8 mouse cellular contexts compared by ENCODE assay signal in genomic region chr9:99630071-99630470, GRCm38 (mm10). TPM values are rescaled to one million over a fixed set of nuclear protein-coding genes. Genes with fewer than 3 reads are reported as not detected.
DNase-seq lines count a peak whose midpoint lies in the region; ATAC-seq and TF ChIP-seq lines count a peak whose summit lies in the region.

No protein-coding gene starts in this region.

- peak overlapping the region; percentile 92 for H3K27ac ChIP-seq in lung, embryonic 14.5 days (ENCODE audit: low read depth)
- H3K27ac ChIP-seq in heart, embryonic 16.5 days (ENCODE audit: low read length) = peak overlapping the region; percentile 84
- peak overlapping the region; percentile 94 for H3K27ac ChIP-seq in limb, embryonic 10.5 days
- H3K27ac ChIP-seq in neural tube, embryonic 14.5 days (ENCODE audit: low read depth, low read length) = peak overlapping the region; percentile 52

- peaks cover 13% of the 10 kb centered on the region for H3K36me3 ChIP-seq in lung, embryonic 14.5 days (ENCODE audit: insufficient read depth)
- no peaks in the 10 kb centered on the region for H3K36me3 ChIP-seq in heart, embryonic 16.5 days (ENCODE audit: control insufficient read depth, insufficient read depth)
- H3K36me3 ChIP-seq in limb, embryonic 10.5 days = peaks cover 37% of the 10 kb centered on the region
- H3K36me3 ChIP-seq in neural tube, embryonic 14.5 days (ENCODE audit: control insufficient read depth, insufficient read depth, low read length) = no peaks in the 10 kb centered on the region

- H3K9ac ChIP-seq in lung, embryonic 14.5 days = peak overlapping the region; percentile 69
- H3K9ac ChIP-seq in heart, embryonic 16.5 days (ENCODE audit: low read length) = peak overlapping the region; percentile 79
- peak overlapping the region; percentile 51 for H3K9ac ChIP-seq in neural tube, embryonic 14.5 days (replicated peaks; ENCODE audit: low read depth, low read length)

- ATAC-seq in lung, embryonic 14.5 days (ENCODE audit: insufficient read depth) = peak; percentile 44
- 0 out of 2 replicates have a peak, but pooled peaks have one; percentile 15 for ATAC-seq in heart, embryonic 16.5 days (replicated peaks; ENCODE audit: extremely low read depth, insufficient read depth, low FRiP score)
- peak; percentile 33; the same call in 1 of the 2 replicates for ATAC-seq in neural tube, embryonic 14.5 days (ENCODE audit: low read depth)

- peaks cover 5% of the 10 kb centered on the region; the same call in 1 of the 2 replicates for H3K4me1 ChIP-seq in lung, embryonic 14.5 days (ENCODE audit: insufficient read depth)
- peaks cover 19% of the 10 kb centered on the region for H3K4me1 ChIP-seq in heart, embryonic 16.5 days (ENCODE audit: control insufficient read depth, insufficient read depth, low read length)
- H3K4me1 ChIP-seq in limb, embryonic 10.5 days = peaks cover 34% of the 10 kb centered on the region
- peaks cover 7% of the 10 kb centered on the region; the same call in 1 of the 2 replicates for H3K4me1 ChIP-seq in neural tube, embryonic 14.5 days (ENCODE audit: control insufficient read depth, insufficient read depth, low read length)

- WGBS in lung, embryonic 14.5 days = 0% methylated on average over 11 of the region's 11 CpGs
- WGBS in heart, embryonic 16.5 days = 1% methylated on average over 11 of the region's 11 CpGs
- WGBS in limb, embryonic 10.5 days = under 1% methylated on average over 11 of the region's 11 CpGs
- WGBS in neural tube, embryonic 14.5 days = 1% methylated on average over 11 of the region's 11 CpGs

- no peak for DNase-seq in lung, embryonic 14.5 days
- DNase-seq in lung, postnatal 14 days = no peak
- peak; percentile 27 to 41 for DNase-seq in cerebellum, postnatal 14 days
- DNase-seq in limb, embryonic 10.5 days (ENCODE audit: low spot score) = peak; percentile 62
- no peak for DNase-seq in frontal cortex, postnatal 25 days (ENCODE audit: low spot score in 2 of 2)
- DNase-seq in thymus, postnatal 25 days = no peak

- TF ChIP-seq CTCF in lung, embryonic 14.5 days (IDR thresholded peaks at IDR 0.05; ENCODE audit: low read depth) = no peak

- no peaks in the 10 kb centered on the region for H3K9me3 ChIP-seq in lung, embryonic 14.5 days (ENCODE audit: low read depth, low read length)
- H3K9me3 ChIP-seq in heart, embryonic 16.5 days (replicated peaks; ENCODE audit: control insufficient read depth, low read length) = no peaks in the 10 kb centered on the region
- no peaks in the 10 kb centered on the region for H3K9me3 ChIP-seq in limb, embryonic 10.5 days (replicated peaks)
- no peaks in the 10 kb centered on the region for H3K9me3 ChIP-seq in neural tube, embryonic 14.5 days (ENCODE audit: control insufficient read depth, low read length)

- H3K4me3 ChIP-seq in lung, embryonic 14.5 days (ENCODE audit: low read depth, low read length) = peak overlapping the region; percentile 57
- H3K4me3 ChIP-seq in heart, embryonic 16.5 days (ENCODE audit: low read length) = peak overlapping the region; percentile 67
- peak overlapping the region; percentile 74 for H3K4me3 ChIP-seq in limb, embryonic 10.5 days
- H3K4me3 ChIP-seq in neural tube, embryonic 14.5 days (ENCODE audit: low read depth, low read length) = peak overlapping the region; percentile 44

- H3K27me3 ChIP-seq in lung, embryonic 14.5 days (ENCODE audit: insufficient read depth, low read length) = no peaks in the 10 kb centered on the region
- no peaks in the 10 kb centered on the region for H3K27me3 ChIP-seq in heart, embryonic 16.5 days (ENCODE audit: control insufficient read depth, insufficient read depth, low read length)
- no peaks in the 10 kb centered on the region for H3K27me3 ChIP-seq in limb, embryonic 10.5 days (ENCODE audit: low read depth, poor library complexity, severe bottlenecking)
- H3K27me3 ChIP-seq in neural tube, embryonic 14.5 days (ENCODE audit: control insufficient read depth, insufficient read depth, low read length) = no peaks in the 10 kb centered on the region

- H3K4me2 ChIP-seq in lung, embryonic 14.5 days = peak overlapping the region; percentile 75
- peak overlapping the region; percentile 79 for H3K4me2 ChIP-seq in heart, embryonic 16.5 days (ENCODE audit: low read depth, low read length)
- H3K4me2 ChIP-seq in neural tube, embryonic 14.5 days (ENCODE audit: low read depth, low read length) = peak overlapping the region; percentile 79

RNA-seq across cellular contexts. Expression of gene Dzip1l, which starts 0.8 kb away (rescaled TPM):
- polyA plus RNA-seq in lung, embryonic 14.5 days (2014; fragmentation: Nextera tagmentation; extraction: Ambion mirVana) = 26.1 and 33.1 TPM in 2 replicates
- 13.5 and 17.7 TPM in 2 replicates for polyA plus RNA-seq in heart, embryonic 16.5 days (2015; fragmentation: Nextera tagmentation; extraction: Ambion mirVana)
- 29.9 and 30.1 TPM in 2 replicates for polyA plus RNA-seq in limb, embryonic 10.5 days (2016; fragmentation: Nextera tagmentation; extraction: Ambion mirVana)
- polyA plus RNA-seq in neural tube, embryonic 14.5 days (2014; fragmentation: Nextera tagmentation; extraction: Ambion mirVana) = 8.2 and 9.0 TPM in 2 replicates

RNA-seq across cellular contexts. Expression of gene A4gnt, which starts 17.8 kb away (rescaled TPM):
- polyA plus RNA-seq in lung, embryonic 14.5 days (2014; fragmentation: Nextera tagmentation; extraction: Ambion mirVana) = not detected in 2 replicates
- not detected in 2 replicates for polyA plus RNA-seq in heart, embryonic 16.5 days (2015; fragmentation: Nextera tagmentation; extraction: Ambion mirVana)
- polyA plus RNA-seq in limb, embryonic 10.5 days (2016; fragmentation: Nextera tagmentation; extraction: Ambion mirVana) = not detected in 2 replicates
- polyA plus RNA-seq in neural tube, embryonic 14.5 days (2014; fragmentation: Nextera tagmentation; extraction: Ambion mirVana) = not detected in 2 replicates

RNA-seq across cellular contexts. Expression of gene Dbr1, which starts 54.5 kb away (rescaled TPM):
- 32.1 and 33.9 TPM in 2 replicates for polyA plus RNA-seq in lung, embryonic 14.5 days (2014; fragmentation: Nextera tagmentation; extraction: Ambion mirVana)
- 16.2 and 17.2 TPM in 2 replicates for polyA plus RNA-seq in heart, embryonic 16.5 days (2015; fragmentation: Nextera tagmentation; extraction: Ambion mirVana)
- polyA plus RNA-seq in limb, embryonic 10.5 days (2016; fragmentation: Nextera tagmentation; extraction: Ambion mirVana) = 42.7 and 43.3 TPM in 2 replicates
- polyA plus RNA-seq in neural tube, embryonic 14.5 days (2014; fragmentation: Nextera tagmentation; extraction: Ambion mirVana) = 22.8 and 23.4 TPM in 2 replicates

Comparison
In these comparisons a context has a peak if more than half of its experiments do, and no peak if none do; other contexts are left out.
1. DNase-seq: peak in cerebellum, postnatal 14 days (2 of 2) and limb, embryonic 10.5 days (single experiment); none in lung, embryonic 14.5 days (single experiment), lung, postnatal 14 days (single experiment), frontal cortex, postnatal 25 days (0 of 2) and thymus, postnatal 25 days (single experiment).
2. Peak in every context shown above with its lines, with median percentiles within 50 percentile points of each other: ATAC-seq, H3K27ac ChIP-seq, H3K4me2 ChIP-seq, H3K4me3 ChIP-seq and H3K9ac ChIP-seq.